Mouse (Mus musculus): ENCODE measurements around the gene Upk3a.

Gene Upk3a

GRCm38 (mm10) chr15:85016951-85017664 lies at the start of gene Upk3a:
TSS of gene Upk3a (plus strand) at chr15:85017141.
- no peak for DNase-seq (ENCODE audit: low read depth, low spot score)

GRCm38 (mm10) chr15:84968534-84968933 lies 48.4 kb upstream of the Upk3a start:
- no peak for DNase-seq (ENCODE audit: low read depth, low spot score)

DNA sequence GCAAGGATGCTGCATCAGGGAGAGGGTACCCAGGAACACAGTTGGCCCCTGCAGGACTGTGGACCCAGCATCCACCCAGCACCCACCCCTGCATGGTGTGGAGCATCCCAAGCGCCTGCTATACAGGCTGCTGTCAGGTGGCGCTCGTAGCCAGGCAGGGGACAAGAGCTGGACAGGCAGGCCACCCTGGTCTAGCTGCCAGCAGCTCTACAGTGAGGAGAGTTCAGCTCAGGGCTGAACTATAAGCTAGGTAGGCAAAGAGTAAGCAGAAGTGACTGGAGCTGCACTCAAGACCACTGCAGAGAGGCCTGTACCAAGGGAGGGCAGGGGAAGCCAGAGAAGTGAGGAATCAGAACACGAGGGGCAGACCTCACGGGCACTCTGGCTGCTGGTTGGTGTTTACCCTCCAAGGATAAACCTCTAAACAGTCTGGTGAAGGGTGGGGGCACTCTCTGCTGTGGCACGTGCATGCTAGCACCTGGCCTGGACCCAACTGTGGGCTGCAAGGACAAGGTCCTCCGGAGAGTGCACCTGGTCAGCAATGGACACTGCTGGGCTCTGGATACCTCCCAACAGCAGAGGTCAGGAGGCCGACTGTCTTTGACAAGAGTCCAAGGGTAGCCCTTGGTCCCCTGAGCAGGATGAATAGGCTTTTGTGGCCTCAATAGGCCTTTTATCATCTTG lies 43.9 kb upstream of the Upk3a start:
- DNase-seq (ENCODE audit: low read depth, low spot score) = no peak

DNA sequence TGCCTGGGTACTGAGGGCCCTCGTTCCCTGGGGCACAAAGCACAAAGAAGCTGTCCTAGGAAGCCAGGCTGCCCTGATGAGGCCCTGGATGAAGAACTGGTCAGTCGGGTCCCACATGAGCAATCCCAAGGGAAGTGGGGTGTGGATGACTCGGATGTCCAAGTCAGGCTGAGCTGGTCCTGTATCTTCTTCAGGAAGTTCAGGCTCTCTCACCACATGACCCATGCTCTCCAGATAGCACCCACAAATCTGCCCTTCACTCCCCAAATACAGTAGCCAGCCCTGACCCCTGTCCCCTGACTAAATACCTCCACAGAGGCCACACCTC lies 43.4 kb upstream of the Upk3a start:
- no peak for DNase-seq (ENCODE audit: low read depth, low spot score)

DNA sequence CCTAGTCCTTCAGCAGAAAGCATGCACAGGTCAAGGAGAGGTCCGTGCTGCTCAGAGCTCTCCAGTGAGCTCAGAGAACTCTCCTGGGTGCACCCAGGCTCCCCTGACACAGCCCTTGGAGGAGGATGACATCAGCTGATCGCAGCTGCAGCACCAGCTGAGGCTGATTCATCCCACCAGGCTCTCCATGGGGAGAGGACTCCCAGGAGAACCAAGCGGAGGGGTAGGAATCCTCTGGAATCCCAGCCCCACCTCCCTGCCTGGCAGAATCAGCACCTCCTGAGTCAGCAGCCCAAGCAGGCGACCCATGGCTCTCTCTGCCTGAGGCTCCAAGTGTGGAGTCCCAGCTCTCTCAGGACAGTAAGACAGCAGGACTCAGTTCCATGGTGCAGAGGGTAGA lies 41.2 kb upstream of the Upk3a start:
- DNase-seq (ENCODE audit: low read depth, low spot score) = no peak

DNA sequence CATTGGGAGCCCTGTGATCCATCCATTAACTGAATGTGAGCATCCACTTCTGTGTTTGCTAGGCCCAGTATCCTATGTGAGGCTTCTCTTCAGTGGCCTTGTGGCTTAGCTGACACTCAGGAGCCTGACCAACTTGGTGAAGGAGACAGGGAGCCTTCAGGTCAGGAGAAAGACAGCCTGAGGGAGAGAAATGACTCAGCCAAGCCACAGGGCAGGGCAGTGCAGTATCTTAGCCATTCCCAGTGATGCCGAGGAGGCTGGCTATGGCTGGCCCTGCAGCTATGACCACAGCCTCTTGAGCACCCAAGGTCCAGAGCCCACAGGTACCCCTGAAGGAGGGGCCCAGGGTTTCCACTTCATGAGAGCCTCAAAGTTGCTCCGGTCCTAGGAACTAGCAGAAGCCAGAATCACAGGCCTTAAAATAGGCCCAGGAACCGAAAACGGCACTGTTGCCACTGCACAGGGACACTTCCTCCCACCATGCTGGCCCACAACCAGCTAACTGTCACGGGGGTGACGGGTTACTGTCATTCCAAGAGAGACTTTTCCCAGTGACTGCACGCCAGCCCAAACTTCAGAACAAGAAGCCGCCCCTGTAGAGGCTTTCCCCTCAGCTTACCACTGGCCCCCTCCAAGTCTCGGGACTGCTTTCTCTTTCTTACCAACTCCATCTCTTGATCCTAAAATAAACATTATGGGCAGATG lies 35.2 kb upstream of the Upk3a start:
- DNase-seq (ENCODE audit: low read depth, low spot score) = no peak

DNA sequence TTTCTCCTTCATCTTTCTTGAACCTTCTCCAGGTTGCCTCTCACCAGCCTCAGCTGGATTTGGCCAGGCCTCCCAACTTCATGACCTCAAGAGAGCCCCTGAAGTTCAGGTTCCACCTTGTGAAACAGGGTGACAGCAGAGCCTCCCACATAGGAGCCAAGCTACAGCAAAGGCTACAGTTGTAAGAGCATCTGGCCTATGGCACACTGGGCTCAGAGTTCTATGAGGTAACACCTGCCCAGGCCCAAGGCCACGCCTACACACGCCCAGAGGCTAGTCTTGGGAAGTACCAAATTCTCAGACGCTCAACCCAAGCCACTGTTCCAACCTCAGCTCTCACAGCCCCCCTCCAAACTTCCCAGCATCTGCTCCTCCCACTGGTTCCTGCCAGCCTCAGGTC lies 34.1 kb upstream of the Upk3a start:
- no peak for DNase-seq (ENCODE audit: low read depth, low spot score)

DNA sequence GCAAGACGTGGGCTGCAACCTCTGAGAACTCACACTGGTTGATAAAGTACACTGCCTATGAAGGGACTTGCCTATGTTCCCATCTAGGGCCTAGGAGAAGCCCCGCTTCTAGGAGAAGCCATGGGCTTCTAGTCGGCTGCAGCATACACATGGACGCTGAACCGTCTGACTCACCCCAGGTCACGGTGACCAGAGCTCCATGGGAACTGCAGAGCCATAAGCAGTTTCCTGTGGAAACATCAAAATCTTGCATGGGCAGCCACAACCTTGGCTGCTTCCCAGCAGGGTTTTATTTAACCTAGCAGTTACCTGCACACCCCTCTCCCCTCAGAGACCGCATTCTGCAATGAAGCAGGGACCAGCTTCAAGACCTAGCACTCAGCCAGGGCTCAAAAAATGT lies 33.2 kb upstream of the Upk3a start:
- no peak for DNase-seq (ENCODE audit: low read depth, low spot score)

- DNase-seq (ENCODE audit: low read depth, low spot score) = no peak
Measured at GRCm38 (mm10) chr15:84985516-84986160, 31.3 kb upstream of the Upk3a start.

DNA sequence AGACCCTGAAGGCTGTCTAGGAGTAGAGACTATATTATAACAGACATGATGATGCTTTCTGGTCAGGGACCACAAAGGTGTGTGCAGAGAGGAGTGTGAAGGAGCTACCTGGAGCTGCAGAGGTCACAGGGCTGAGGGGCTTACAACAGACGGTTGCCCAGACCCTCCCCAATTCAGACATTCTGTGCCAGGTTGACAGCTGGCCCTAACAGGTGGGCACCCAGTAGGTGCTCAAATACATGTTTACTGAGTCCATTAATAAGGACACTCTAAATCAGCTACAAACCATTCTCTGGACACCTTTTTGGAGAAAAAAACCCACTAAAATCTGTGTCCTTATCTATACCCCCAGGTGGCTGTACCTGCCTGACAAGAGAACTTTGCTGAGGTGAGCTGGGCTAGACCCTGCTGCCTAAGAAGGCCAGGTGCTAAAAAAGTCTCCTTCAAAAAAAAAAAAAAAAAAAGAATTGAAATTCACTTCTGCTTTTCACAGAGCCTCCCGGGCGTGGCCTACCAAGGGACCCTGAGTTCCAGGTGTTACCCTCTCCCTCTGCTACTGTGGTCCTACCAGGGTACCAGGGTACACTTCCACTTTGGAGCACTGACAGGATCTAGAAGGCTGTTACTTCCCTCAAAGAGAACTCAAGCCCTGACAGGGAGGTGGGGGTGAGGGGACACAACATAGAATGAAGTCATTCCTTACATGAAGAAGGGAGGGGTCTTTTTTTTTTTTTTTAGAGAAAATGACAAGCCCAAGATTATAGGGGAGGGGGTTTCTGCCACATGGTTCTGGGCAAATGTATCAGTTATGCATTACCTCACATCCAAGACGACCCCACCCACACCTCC lies 30.5 kb upstream of the Upk3a start:
- no peak for DNase-seq (ENCODE audit: low read depth, low spot score)

GRCm38 (mm10) chr15:84987020-84987815 lies 29.7 kb upstream of the Upk3a start:
- DNase-seq (ENCODE audit: low read depth, low spot score) = no peak

- DNase-seq (ENCODE audit: low read depth, low spot score) = peak; percentile 78
Measured at GRCm38 (mm10) chr15:84987874-84988825, 28.8 kb upstream of the Upk3a start, which contains the start of gene 5031439G07Rik. TSS of gene 5031439G07Rik (minus strand) at chr15:84988551.

DNA sequence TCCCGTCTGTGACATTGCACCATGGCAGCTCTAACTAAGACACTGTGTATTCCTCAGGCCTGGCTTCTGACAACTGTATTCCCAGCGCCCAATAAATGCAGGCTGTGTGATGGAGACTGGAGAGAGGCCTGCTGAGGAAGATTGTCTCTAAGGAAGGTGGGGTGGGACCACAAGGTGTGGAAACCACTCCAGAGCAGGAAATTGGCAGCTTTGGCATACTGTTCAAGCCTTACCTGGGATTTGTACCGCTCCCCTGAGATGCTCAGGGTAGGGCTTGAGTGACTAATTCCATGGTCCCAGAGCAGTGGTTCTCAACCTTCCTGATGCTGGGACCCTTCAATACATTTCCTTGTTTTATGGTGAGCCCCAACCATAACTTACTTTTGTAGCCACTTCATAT lies 27.8 kb upstream of the Upk3a start:
- DNase-seq (ENCODE audit: low read depth, low spot score) = no peak

- DNase-seq (ENCODE audit: low read depth, low spot score) = no peak
Measured at GRCm38 (mm10) chr15:84989771-84990170, 27.2 kb upstream of the Upk3a start.

- no peak for DNase-seq (ENCODE audit: low read depth, low spot score)
Measured at GRCm38 (mm10) chr15:84994498-84994897, 22.4 kb upstream of the Upk3a start.

GRCm38 (mm10) chr15:84995041-84995440 lies 21.9 kb upstream of the Upk3a start:
- no peak for DNase-seq (ENCODE audit: low read depth, low spot score)

GRCm38 (mm10) chr15:84995967-84996366 lies 21.0 kb upstream of the Upk3a start:
- DNase-seq (ENCODE audit: low read depth, low spot score) = no peak

DNA sequence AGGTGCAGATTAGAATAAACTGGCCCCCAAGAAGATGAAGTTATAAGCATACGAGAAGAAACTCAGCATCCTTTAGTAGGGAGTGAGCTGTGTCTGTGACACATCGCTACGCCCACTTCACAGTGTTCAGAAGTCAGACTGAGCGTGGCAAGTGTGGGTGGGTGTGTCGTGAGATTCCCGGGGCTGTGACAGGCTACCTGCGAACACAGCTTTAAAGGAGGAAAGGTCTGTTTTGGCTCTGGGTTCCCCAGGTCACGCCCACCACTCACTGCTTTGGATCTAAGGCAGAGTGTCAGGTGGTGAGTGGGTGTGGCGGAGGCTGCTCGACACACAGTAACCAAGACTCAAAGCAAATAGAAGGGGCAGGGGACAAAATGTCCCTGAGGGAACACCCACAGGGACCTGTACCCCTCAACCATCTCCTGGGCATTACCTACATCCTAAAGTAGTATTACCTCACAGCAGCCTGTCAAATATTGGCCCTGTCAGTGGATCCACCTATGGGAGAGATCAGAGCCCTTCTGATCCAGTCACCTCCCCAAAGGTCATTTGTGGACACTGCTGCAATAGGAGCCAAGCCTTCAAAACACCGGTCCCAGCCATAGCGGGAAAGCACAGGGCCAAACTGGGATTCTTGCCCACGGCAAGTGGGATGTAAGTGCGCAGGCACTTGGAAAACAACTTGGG lies 19.0 kb upstream of the Upk3a start:
- no peak for DNase-seq (ENCODE audit: low read depth, low spot score)

DNA sequence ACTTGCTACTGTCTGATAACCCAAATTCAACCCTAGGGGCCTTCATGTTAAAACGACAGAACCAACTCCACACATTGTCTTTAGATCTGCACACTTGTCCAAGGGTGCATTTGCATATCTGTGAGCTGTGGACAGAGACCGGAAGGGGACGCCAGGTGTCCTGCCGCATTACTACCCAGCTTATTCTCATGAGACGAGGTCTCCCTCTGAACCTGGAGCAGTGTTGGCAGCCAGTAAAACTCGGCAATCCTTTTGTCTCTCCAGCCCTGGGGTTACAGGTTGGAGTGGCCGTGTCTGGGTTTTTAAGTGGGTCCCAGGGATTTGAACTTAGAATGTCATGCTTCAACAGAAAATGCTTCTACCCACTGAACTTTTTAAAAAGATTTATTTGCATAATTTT lies 17.0 kb upstream of the Upk3a start:
- no peak for DNase-seq (ENCODE audit: low read depth, low spot score)
